Mouse (Mus musculus) bone marrow macrophage, adult 2 months (primary cell): ENCODE results near the gene Adgrg6.

Experiments
- CTCF ChIP-seq: IDR thresholded peaks from 2 replicates; pipeline ENCODE4 v1.5.1; 2012; ENCODE audit warnings: low read depth, mild to moderate bottlenecking, low read length, moderate library complexity
- POLR2A ChIP-seq: IDR thresholded peaks from 2 replicates; pipeline ENCODE4 v1.6.1; 2012; ENCODE audit warnings: mild to moderate bottlenecking, low read depth, low read length, borderline replicate concordance

DNA sequence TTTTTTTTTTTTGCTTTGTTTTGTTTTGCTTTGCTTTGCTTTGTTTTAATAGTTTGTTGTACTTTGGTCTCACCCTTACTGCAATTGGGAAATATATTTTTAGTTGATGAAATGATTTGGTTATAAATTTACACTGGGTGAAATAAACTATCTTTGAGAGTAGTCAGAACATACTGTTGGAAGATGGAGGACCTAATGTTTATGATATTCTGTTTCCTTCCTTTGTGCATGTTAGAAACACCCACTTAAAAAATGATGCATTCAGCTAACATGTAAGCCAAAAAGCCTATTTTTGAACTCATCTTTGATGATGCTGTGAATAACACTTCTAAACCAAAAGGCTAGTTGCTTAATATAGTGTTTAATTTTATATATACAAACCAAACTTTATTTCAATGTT, 50.3 kb downstream of the Adgrg6 start:
- TF ChIP-seq CTCF (no peak), POLR2A (no peak)
